Mouse (Mus musculus) left cerebral cortex, adult 11 months (tissue): ENCODE measurements at regions not wholly inside any gene's neighbourhood (a gene's known extent, or its start where the extent isn't known, plus 50 kb on each side); places are given as distances from the start of the nearest gene placed in this dataset.

ENCODE experiments used
- DNase-seq: peaks from one replicate; pipeline ENCODE4 v3.0.0; 2022; ENCODE audit warnings: low spot score

DNA sequence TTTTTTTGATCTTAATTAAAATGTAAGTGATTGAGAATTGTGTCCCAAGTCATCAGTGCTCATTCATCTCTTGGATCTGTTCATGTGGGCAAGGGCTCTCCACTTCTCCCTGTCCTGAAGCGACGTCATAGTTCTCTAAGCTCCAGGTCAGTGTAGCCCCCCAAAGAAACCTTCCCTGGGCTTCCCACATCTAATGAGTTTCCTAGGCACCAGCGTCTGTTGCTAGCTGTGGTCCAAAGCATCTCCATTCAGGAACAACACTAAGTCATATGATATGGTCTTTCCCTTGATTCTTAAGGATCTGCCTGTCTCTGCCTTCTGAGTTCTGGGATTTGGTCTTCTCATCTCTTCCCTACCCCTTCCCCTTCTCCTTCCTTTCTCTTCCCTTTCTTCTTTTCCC lies 66.3 kb upstream of the Sox4 start:
- DNase-seq: no peak

DNA sequence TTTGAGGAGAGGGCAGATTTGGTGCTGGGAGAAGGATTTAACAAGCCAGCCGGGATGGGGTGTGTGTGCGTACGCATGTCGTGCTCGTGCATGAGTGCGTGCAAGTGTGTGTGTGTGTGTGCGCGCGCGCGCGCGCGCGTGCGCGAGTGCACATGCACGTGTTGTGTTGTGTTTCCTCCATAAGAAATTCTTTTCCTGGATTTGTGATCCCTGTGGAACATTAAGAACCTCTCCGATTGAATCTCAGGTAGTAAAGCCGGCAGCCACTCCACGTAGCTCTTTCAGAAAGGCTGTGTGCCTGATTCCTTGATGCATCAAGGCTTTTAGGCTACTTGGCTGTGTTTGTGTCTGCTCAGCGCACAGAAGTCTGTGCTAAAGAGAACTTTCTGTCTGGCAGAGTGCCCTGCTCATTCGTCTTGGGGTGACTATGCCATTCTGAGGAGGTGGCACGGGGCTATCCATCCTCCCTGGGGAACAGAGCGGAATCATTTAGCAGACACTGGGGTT lies 62.7 kb upstream of the Sox4 start:
- peak; percentile 55 for DNase-seq

DNA sequence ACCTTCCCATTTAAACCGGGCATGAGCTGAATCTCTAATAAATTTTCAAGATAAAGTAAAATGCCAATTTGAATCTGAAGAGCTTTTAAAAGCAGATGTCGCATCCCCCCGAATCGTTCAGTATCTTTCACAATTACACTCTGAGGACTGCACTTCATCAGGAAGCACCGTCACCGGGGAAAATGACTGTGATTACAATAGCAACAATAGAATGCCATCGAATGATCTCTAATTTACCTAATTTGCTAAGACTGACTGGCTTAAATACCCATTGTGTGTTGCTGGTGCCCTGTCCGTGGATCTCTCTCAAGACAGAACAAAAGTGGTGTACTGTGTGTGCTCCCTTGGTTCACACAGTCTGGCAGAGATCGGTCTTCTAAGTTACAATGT lies 62.1 kb upstream of the Sox4 start:
- no peak for DNase-seq

DNA sequence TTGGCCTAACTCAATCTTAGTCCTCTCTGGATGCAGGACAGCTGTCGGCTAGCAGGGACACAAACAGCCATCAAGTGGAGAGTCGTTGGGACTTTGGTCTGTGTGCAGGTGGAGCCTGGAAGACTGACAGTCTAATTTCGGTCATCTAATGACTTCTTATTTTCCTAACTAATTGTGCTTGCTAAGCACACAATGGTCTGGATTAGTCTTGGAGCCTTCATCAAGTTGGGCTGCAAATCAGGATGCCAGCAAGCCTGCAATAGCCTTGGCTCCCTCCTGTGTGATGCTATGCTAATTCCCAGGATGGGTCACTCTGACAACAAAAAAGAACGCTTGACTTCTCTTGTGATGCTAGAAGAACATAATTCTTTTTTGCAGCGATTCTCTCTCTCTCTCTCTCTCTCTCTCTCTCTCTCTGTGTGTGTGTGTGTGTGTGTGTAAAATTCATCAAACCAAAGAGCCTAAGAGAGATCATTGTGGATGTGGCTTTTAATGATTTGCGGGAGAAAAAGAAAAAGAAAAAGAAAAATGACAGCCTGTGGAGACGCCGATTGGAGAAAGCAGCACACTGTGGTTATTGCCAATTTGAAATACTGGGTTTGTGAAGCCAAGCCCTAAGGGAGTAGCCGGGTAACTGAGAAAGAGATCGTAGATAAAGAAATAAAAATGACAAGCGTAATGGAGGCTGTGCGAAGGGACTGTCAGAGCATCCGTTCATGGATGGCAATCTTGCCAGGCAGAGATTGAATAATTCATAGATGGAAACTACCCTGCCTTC lies 61.5 kb upstream of the Sox4 start:
- no peak for DNase-seq

DNA sequence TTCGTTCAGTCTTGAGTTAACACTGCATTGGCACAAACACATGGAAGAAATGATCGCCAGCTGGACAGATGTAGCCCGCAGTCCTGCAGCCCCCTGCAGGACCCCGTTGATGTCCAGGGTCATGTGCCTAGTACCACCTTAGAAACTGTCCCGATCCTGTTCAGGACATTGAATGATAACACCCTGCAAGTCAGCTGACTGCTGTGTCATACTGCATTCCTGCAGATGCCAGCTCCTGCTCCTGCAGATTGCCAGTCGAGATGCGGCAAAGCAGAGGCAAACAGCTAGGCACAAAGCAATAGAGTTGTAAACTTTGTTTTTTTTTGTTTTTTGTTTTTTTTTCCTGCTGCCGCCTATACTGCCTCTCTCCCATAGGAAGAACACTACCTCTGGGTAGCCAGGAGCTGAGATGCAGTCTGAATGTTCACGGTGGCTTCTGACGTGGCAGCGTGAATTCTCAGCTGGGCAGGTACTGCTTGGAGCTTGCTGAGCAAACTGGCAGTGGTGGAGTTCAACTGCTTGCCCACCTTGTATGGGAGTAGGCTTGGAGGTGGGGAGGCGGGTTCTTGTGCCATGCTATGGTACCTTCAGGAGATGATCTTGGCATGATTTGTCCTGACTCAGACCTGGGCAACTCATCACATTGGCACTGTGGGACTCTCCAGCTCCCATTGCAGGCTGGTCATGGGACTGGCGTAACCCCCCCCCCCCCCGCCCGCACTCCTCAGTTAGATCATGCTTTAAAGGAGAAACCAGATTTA lies 60.7 kb upstream of the Sox4 start:
- DNase-seq: peak; percentile 17

DNA sequence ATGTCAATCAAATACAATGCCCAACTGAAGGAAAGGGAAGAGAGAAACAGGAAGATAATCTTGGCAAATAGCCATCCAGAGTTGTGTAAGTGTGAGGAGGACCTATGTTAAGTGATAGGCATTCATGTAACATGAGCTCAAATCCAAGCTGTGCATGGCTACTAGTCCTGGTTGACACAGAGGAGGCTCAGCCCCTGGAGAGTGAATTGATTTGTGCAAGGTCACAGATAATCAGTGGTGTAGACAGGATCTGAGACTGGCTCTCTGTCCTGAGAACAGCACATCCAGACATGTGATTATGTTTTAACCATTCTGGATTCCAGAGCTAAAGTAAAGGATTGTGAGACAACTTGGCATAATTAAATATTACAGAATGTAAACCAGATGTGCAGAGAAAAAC lies 53.0 kb upstream of the Sox4 start:
- no peak for DNase-seq
